Mouse (Mus musculus) bone marrow macrophage, adult 2 months (primary cell): ENCODE data around the gene Kat14.
"Not testable (repeated sequence)": the region's sequence is repeated elsewhere in the genome, so short reads cannot be mapped to it uniquely, and the experiment has no call there.

Experiments used
- CTCF ChIP-seq: IDR thresholded peaks from 2 replicates; pipeline ENCODE4 v1.5.1; 2012; ENCODE audit warnings: low read depth, mild to moderate bottlenecking, low read length, moderate library complexity
- POLR2A ChIP-seq: IDR thresholded peaks from 2 replicates; pipeline ENCODE4 v1.6.1; 2012; ENCODE audit warnings: mild to moderate bottlenecking, low read depth, low read length, borderline replicate concordance

- not testable (repeated sequence) for TF ChIP-seq CTCF, POLR2A
Measured at GRCm38 (mm10) chr2:144338149-144338548, 30.6 kb upstream of the Kat14 start.
